In genomic region chr16:96235366-96235970, GRCm38 (mm10) we compare ENCODE assay signal across 8 mouse cellular contexts. TPM values are rescaled to one million over a fixed set of nuclear protein-coding genes. Genes with fewer than 3 reads are reported as not detected.
DNase-seq lines count a peak whose midpoint lies in the region; ATAC-seq and TF ChIP-seq lines count a peak whose summit lies in the region.

Gene B3galt5 (plus strand): TSS chr16:96235801.

- H3K4me3 ChIP-seq in lung, embryonic 14.5 days (ENCODE audit: low read depth, low read length): no peak within 1 kb of the TSS
- no peak within 1 kb of the TSS for H3K4me3 ChIP-seq in lung, postnatal 0 days (ENCODE audit: low read depth, low read length)
- no peak within 1 kb of the TSS for H3K4me3 ChIP-seq in forebrain, embryonic 11.5 days (ENCODE audit: low read depth, low read length)
- H3K4me3 ChIP-seq in neural tube, embryonic 14.5 days (ENCODE audit: low read depth, low read length): no peak within 1 kb of the TSS

- 65% methylated on average over 17 of the region's 17 CpGs for WGBS in lung, embryonic 14.5 days
- WGBS in lung, postnatal 0 days: 62% methylated on average over 17 of the region's 17 CpGs
- 59% methylated on average over 17 of the region's 17 CpGs for WGBS in forebrain, embryonic 11.5 days
- 59% methylated on average over 17 of the region's 17 CpGs for WGBS in neural tube, embryonic 14.5 days

- no peak for ATAC-seq in lung, embryonic 14.5 days (ENCODE audit: insufficient read depth)
- no peak for ATAC-seq in lung, postnatal 0 days
- peak; percentile 15; the same call in 1 of the 2 replicates for ATAC-seq in forebrain, embryonic 11.5 days (replicated peaks; ENCODE audit: low FRiP score)
- ATAC-seq in neural tube, embryonic 14.5 days (ENCODE audit: low read depth): no peak

- no peak for TF ChIP-seq CTCF in lung, embryonic 14.5 days (IDR thresholded peaks at IDR 0.05; ENCODE audit: low read depth)
- TF ChIP-seq CTCF in lung, postnatal 0 days (IDR thresholded peaks at IDR 0.05): no peak

- DNase-seq in lung, embryonic 14.5 days: peak; percentile 58
- DNase-seq in lung, postnatal 0 days (ENCODE audit: low spot score): no peak
- no peak for DNase-seq in forebrain, embryonic 11.5 days (ENCODE audit: low spot score)
- DNase-seq in layer of hippocampus, postnatal 14 days (ENCODE audit: low spot score in 2 of 2): no peak
- DNase-seq in urinary bladder, postnatal 14 days (ENCODE audit: low spot score): no peak
- no peak for DNase-seq in adrenal gland, adult 8-10 months
- no peak for DNase-seq in testis, postnatal 14 days (ENCODE audit: low spot score)

- H3K27ac ChIP-seq in lung, embryonic 14.5 days (ENCODE audit: low read depth): peak within 1 kb of the TSS; percentile 63
- H3K27ac ChIP-seq in lung, postnatal 0 days (ENCODE audit: low read length): no peak within 1 kb of the TSS
- no peak within 1 kb of the TSS for H3K27ac ChIP-seq in forebrain, embryonic 11.5 days (ENCODE audit: low read depth, low read length)
- no peak within 1 kb of the TSS for H3K27ac ChIP-seq in neural tube, embryonic 14.5 days (ENCODE audit: low read depth, low read length)

- H3K9me3 ChIP-seq in lung, embryonic 14.5 days (ENCODE audit: low read depth, low read length): no peaks in the 10 kb centered on the region
- H3K9me3 ChIP-seq in lung, postnatal 0 days (ENCODE audit: low read length): no peaks in the 10 kb centered on the region
- no peaks in the 10 kb centered on the region for H3K9me3 ChIP-seq in forebrain, embryonic 11.5 days (ENCODE audit: control insufficient read depth, low read length)
- H3K9me3 ChIP-seq in neural tube, embryonic 14.5 days (ENCODE audit: control insufficient read depth, low read length): no peaks in the 10 kb centered on the region

- no peaks in the 10 kb centered on the region for H3K36me3 ChIP-seq in lung, embryonic 14.5 days (ENCODE audit: insufficient read depth)
- no peaks in the 10 kb centered on the region for H3K36me3 ChIP-seq in lung, postnatal 0 days (ENCODE audit: insufficient read depth, low read length)
- no peaks in the 10 kb centered on the region for H3K36me3 ChIP-seq in forebrain, embryonic 11.5 days (ENCODE audit: control insufficient read depth, insufficient read depth, low read length)
- no peaks in the 10 kb centered on the region for H3K36me3 ChIP-seq in neural tube, embryonic 14.5 days (ENCODE audit: control insufficient read depth, insufficient read depth, low read length)

- no peaks in the 10 kb centered on the region for H3K27me3 ChIP-seq in lung, embryonic 14.5 days (ENCODE audit: insufficient read depth, low read length)
- H3K27me3 ChIP-seq in lung, postnatal 0 days (replicated peaks; ENCODE audit: insufficient read depth, low read length): no peaks in the 10 kb centered on the region
- no peaks in the 10 kb centered on the region for H3K27me3 ChIP-seq in forebrain, embryonic 11.5 days (ENCODE audit: control insufficient read depth, insufficient read depth, low read length)
- no peaks in the 10 kb centered on the region for H3K27me3 ChIP-seq in neural tube, embryonic 14.5 days (ENCODE audit: control insufficient read depth, insufficient read depth, low read length)

- peak within 1 kb of the TSS; percentile 35 for H3K4me2 ChIP-seq in lung, embryonic 14.5 days
- no peak within 1 kb of the TSS for H3K4me2 ChIP-seq in lung, postnatal 0 days (replicated peaks; ENCODE audit: low read depth, low read length)
- no peak within 1 kb of the TSS for H3K4me2 ChIP-seq in forebrain, embryonic 11.5 days (ENCODE audit: low read depth, low read length, severe bottlenecking)
- peak within 1 kb of the TSS; percentile 4; the same call in 1 of the 2 replicates for H3K4me2 ChIP-seq in neural tube, embryonic 14.5 days (ENCODE audit: low read depth, low read length)

- no peaks in the 10 kb centered on the region for H3K4me1 ChIP-seq in lung, embryonic 14.5 days (ENCODE audit: insufficient read depth)
- H3K4me1 ChIP-seq in lung, postnatal 0 days (ENCODE audit: insufficient read depth, low read depth, low read length): no peaks in the 10 kb centered on the region
- H3K4me1 ChIP-seq in forebrain, embryonic 11.5 days (replicated peaks; ENCODE audit: control insufficient read depth, insufficient read depth, low read length): no peaks in the 10 kb centered on the region; the same call in 1 of the 2 replicates
- H3K4me1 ChIP-seq in neural tube, embryonic 14.5 days (ENCODE audit: control insufficient read depth, insufficient read depth, low read length): 0 out of 2 replicates have a peak, but pooled peaks cover 4% of the 10 kb centered on the region

- no peak within 1 kb of the TSS for H3K9ac ChIP-seq in lung, embryonic 14.5 days
- no peak within 1 kb of the TSS for H3K9ac ChIP-seq in lung, postnatal 0 days (replicated peaks; ENCODE audit: low read depth)
- peak within 1 kb of the TSS; percentile 12; the same call in 1 of the 2 replicates for H3K9ac ChIP-seq in forebrain, embryonic 11.5 days (ENCODE audit: low read length)
- H3K9ac ChIP-seq in neural tube, embryonic 14.5 days (replicated peaks; ENCODE audit: low read depth, low read length): no peak within 1 kb of the TSS

- no peak for TF ChIP-seq EP300 in lung, postnatal 0 days (IDR thresholded peaks at IDR 0.05)

RNA-seq across cellular contexts. Expression of gene B3galt5, which starts in this region (rescaled TPM):
- polyA plus RNA-seq in lung, embryonic 14.5 days (2014; fragmentation: Nextera tagmentation; extraction: Ambion mirVana): 3.6 and 5.3 TPM in 2 replicates
- polyA plus RNA-seq in lung, postnatal 0 days (2015; fragmentation: Nextera tagmentation; extraction: Ambion mirVana): 0.18 and 0.33 TPM in 2 replicates
- 0.19 and 0.41 TPM in 2 replicates for polyA plus RNA-seq in forebrain, embryonic 11.5 days (2014; fragmentation: Nextera tagmentation; extraction: Ambion mirVana)
- total RNA-seq in layer of hippocampus, postnatal 14 days (2021): 10 to 100 TPM; 26.0 TPM
- 5.7 and 7.6 TPM in 2 replicates for polyA plus RNA-seq in neural tube, embryonic 14.5 days (2014; fragmentation: Nextera tagmentation; extraction: Ambion mirVana)
- total RNA-seq in adrenal gland, adult 8-10 months (2022): under 1 TPM; 0.40 to 0.55 (median 0.51) TPM

Comparison
In these comparisons a context has a peak if more than half of its experiments do, and no peak if none do; other contexts are left out.
1. RNA of gene B3galt5 (total RNA-seq): 26.0 TPM in layer of hippocampus, postnatal 14 days; 0.40 to 0.55 TPM in adrenal gland, adult 8-10 months; every median in the first group is over 10 times any median in the second.
2. H3K4me2 ChIP-seq: peak in lung, embryonic 14.5 days (single experiment) and neural tube, embryonic 14.5 days (single experiment); none in lung, postnatal 0 days (single experiment) and forebrain, embryonic 11.5 days (single experiment).
3. Peak in ATAC-seq and H3K9ac ChIP-seq in forebrain, embryonic 11.5 days; RNA of the gene not detected or under 1 TPM.